Mouse (Mus musculus) liver, adult 2 months (tissue): ENCODE measurements around the gene 1700010I14Rik.

Experiments
- CTCF ChIP-seq: fragments of 200-500 bp; IDR thresholded peaks from 2 replicates; pipeline ENCODE4 v1.5.1; 2011; ENCODE audit warnings: low read depth, low read length, control low read depth
- POLR2A ChIP-seq: fragments of 200-500 bp; IDR thresholded peaks from 2 replicates; pipeline ENCODE4 v1.6.1; 2011; ENCODE audit warnings: low read length, control low read depth; ENCODE audit not compliant: insufficient read depth; ENCODE audit errors: extremely low read depth

GRCm38 (mm10) chr17:8961644-8962043, 26.5 kb upstream of the 1700010I14Rik start:
- TF ChIP-seq POLR2A (no peak), CTCF (no peak)
